Comparison of ENCODE assay signal across 28 mouse cellular contexts in genomic region chr9:69313297-69313696, GRCm38 (mm10).
"Had no signal": no experiment of that assay in that cellular context is flagged by ENCODE, and none has a peak within 500 bp of the region (broad histone marks: within the 10 kb centered on the region; RNA-seq: fewer than 3 reads in every experiment).

No protein-coding gene starts in this region.

- H3K27ac ChIP-seq: embryonic facial prominence, embryonic 10.5 days; embryonic facial prominence, embryonic 12.5 days; embryonic facial prominence, embryonic 13.5 days; embryonic facial prominence, embryonic 15.5 days; forebrain, embryonic 10.5 days; forebrain, embryonic 12.5 days; forebrain, embryonic 13.5 days; forebrain, embryonic 15.5 days; gastrocnemius, adult 2 months had no signal

- H3K4me2 ChIP-seq: embryonic facial prominence, embryonic 12.5 days; embryonic facial prominence, embryonic 13.5 days; embryonic facial prominence, embryonic 15.5 days; forebrain, embryonic 12.5 days; forebrain, embryonic 13.5 days; forebrain, embryonic 15.5 days had no signal

- ATAC-seq: forebrain, embryonic 13.5 days; forebrain, embryonic 14.5 days; forebrain, embryonic 15.5 days; forebrain, embryonic 16.5 days; forebrain, postnatal 0 days had no signal

- H3K9me3 ChIP-seq: embryonic facial prominence, embryonic 10.5 days; embryonic facial prominence, embryonic 12.5 days; embryonic facial prominence, embryonic 13.5 days; embryonic facial prominence, embryonic 15.5 days; forebrain, embryonic 10.5 days; forebrain, embryonic 12.5 days; forebrain, embryonic 13.5 days; forebrain, embryonic 15.5 days had no signal

- H3K9ac ChIP-seq: embryonic facial prominence, embryonic 12.5 days; embryonic facial prominence, embryonic 13.5 days; embryonic facial prominence, embryonic 15.5 days; forebrain, embryonic 12.5 days; forebrain, embryonic 13.5 days; forebrain, embryonic 15.5 days; forebrain, postnatal 0 days had no signal

- H3K4me3 ChIP-seq: embryonic facial prominence, embryonic 10.5 days; embryonic facial prominence, embryonic 12.5 days; embryonic facial prominence, embryonic 13.5 days; embryonic facial prominence, embryonic 15.5 days; erythroblast, embryonic 14.5 days; forebrain, embryonic 10.5 days; forebrain, embryonic 12.5 days; forebrain, embryonic 13.5 days; forebrain, embryonic 15.5 days; gastrocnemius, adult 2 months had no signal

- DNase-seq: cerebellum, adult 18-20 months; cerebellum, adult 2 months; cerebellum, adult 8-10 months; cerebellum, adult 9-10 months; cerebellum, adult 9-11 months; cerebellum, postnatal 10 days; cerebellum, postnatal 14 days; cerebellum, postnatal 25 days; cerebellum, postnatal 36 days; embryo, embryonic 11 days; forebrain, postnatal 0 days; gastrocnemius, adult 2 months; gastrocnemius, postnatal 10 days; gastrocnemius, postnatal 14 days; gastrocnemius, postnatal 25 days; gastrocnemius, postnatal 36 days; heart, adult 11 months had no signal

- H3K27me3 ChIP-seq: embryonic facial prominence, embryonic 12.5 days; embryonic facial prominence, embryonic 13.5 days; embryonic facial prominence, embryonic 15.5 days; forebrain, embryonic 15.5 days had no signal

- H3K36me3 ChIP-seq: embryonic facial prominence, embryonic 10.5 days; embryonic facial prominence, embryonic 12.5 days; embryonic facial prominence, embryonic 13.5 days; embryonic facial prominence, embryonic 15.5 days; forebrain, embryonic 10.5 days; forebrain, embryonic 12.5 days; forebrain, embryonic 15.5 days had no signal
